9 mouse cellular contexts compared by ENCODE assay signal in genomic region chr1:187974396-187974795, GRCm38 (mm10).
DNase-seq lines count a peak whose midpoint lies in the region; ATAC-seq lines count a peak whose summit lies in the region.
"Had no signal": no experiment of that assay in that cellular context is flagged by ENCODE, and none has a peak within 500 bp of the region (broad histone marks: within the 10 kb centered on the region; RNA-seq: fewer than 3 reads in every experiment).

No protein-coding gene starts in this region.

- ATAC-seq in neural tube, embryonic 11.5 days (ENCODE audit: insufficient read depth, low FRiP score, low TSS enrichment), result 0 out of 2 replicates have a peak, but pooled peaks have one; percentile 45
- ATAC-seq in monocyte, adult 5-6 weeks (replicated peaks; ENCODE audit: insufficient number of reproducible peaks, low FRiP score, low TSS enrichment, poor library complexity, severe bottlenecking), result no peak

- no peak overlapping the region for H3K9ac ChIP-seq in neural tube, embryonic 11.5 days (ENCODE audit: low read length)
- H3K9ac ChIP-seq: embryonic facial prominence, embryonic 15.5 days had no signal

- WGBS in neural tube, embryonic 11.5 days, result 13% methylated on average over 9 of the region's 9 CpGs

- H3K27ac ChIP-seq in neural tube, embryonic 11.5 days (ENCODE audit: low read depth, low read length), result no peak overlapping the region
- H3K27ac ChIP-seq: embryonic facial prominence, embryonic 15.5 days had no signal

- H3K36me3 ChIP-seq in neural tube, embryonic 11.5 days (ENCODE audit: control insufficient read depth, insufficient read depth, low read length), result no peaks in the 10 kb centered on the region
- H3K36me3 ChIP-seq: embryonic facial prominence, embryonic 15.5 days had no signal

- intact Hi-C loops in gastrocnemius, postnatal 14 days (cut with DNase I; ENCODE audit: low total_unique reads), result loop anchor here (10.0 kb wide), 1 partner anchor 520 kb away; no protein-coding TSS in a partner anchor
- intact Hi-C loops in left cerebral cortex, postnatal 36 days (cut with DNase I), result loop anchor here (2.0 kb wide), 1 partner anchor 526 kb away; no protein-coding TSS in a partner anchor

- H3K27me3 ChIP-seq in neural tube, embryonic 11.5 days (ENCODE audit: control insufficient read depth, insufficient read depth, low read length), result no peaks in the 10 kb centered on the region
- H3K27me3 ChIP-seq: embryonic facial prominence, embryonic 15.5 days had no signal

- no peak overlapping the region for H3K4me3 ChIP-seq in neural tube, embryonic 11.5 days (ENCODE audit: low read depth, low read length)
- H3K4me3 ChIP-seq: embryonic facial prominence, embryonic 15.5 days had no signal

- no peaks in the 10 kb centered on the region for H3K9me3 ChIP-seq in neural tube, embryonic 11.5 days (ENCODE audit: control insufficient read depth, low read length)
- H3K9me3 ChIP-seq: embryonic facial prominence, embryonic 15.5 days had no signal

- peak; percentile 15 for DNase-seq in adrenal gland, adult 8-10 months
- DNase-seq in embryo, embryonic 10.5 days (ENCODE audit: low spot score), result peak; percentile 84
- DNase-seq in gastrocnemius, postnatal 14 days, result peak; percentile 38
- DNase-seq in kidney, adult 11 months, result peak; percentile 11
- peak; percentile 41 to 42 for DNase-seq in left cerebral cortex, postnatal 36 days (ENCODE audit: low spot score in 2 of 2)
- peak; percentile 71 for DNase-seq in neural tube, embryonic 11.5 days (ENCODE audit: low spot score)
- no peak for DNase-seq in spleen, postnatal 14 days (ENCODE audit: low spot score in 2 of 2)

- no peak overlapping the region for H3K4me2 ChIP-seq in neural tube, embryonic 11.5 days (ENCODE audit: low read depth)
- H3K4me2 ChIP-seq: embryonic facial prominence, embryonic 15.5 days had no signal

- no peaks in the 10 kb centered on the region for H3K4me1 ChIP-seq in neural tube, embryonic 11.5 days (ENCODE audit: control insufficient read depth, insufficient read depth, low read length)
- H3K4me1 ChIP-seq: embryonic facial prominence, embryonic 15.5 days had no signal

Comparison
In these comparisons a context has a peak if more than half of its experiments do, and no peak if none do; other contexts are left out.
1. DNase-seq: peak in adrenal gland, adult 8-10 months (single experiment), embryo, embryonic 10.5 days (single experiment), gastrocnemius, postnatal 14 days (single experiment), kidney, adult 11 months (single experiment), left cerebral cortex, postnatal 36 days (2 of 2) and neural tube, embryonic 11.5 days (single experiment); none in spleen, postnatal 14 days (0 of 2).